11 mouse cellular contexts compared by ENCODE assay signal in the genomic region with DNA sequence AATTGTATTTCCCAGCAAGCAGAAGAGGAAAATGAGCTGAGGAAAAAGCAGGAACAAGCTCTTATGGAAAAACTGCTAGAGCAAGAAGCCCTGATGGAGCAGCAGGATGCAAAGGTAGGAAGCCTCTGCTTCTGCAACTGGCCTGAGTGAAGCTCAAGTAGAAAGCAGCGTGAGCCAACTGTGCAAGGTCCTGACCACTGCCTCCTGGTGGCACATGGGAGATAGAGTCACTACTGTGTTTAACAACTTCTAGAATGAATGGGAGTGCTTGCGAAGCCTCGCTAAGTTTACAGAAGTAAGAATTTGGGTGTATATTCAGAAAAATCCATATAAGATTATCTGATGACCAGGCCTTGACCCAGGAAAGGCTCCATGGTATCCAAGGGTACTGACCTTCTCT.
DNase-seq lines count a peak whose midpoint lies in the region.
"Had no signal": no experiment of that assay in that cellular context is flagged by ENCODE, and none has a peak within 500 bp of the region (broad histone marks: within the 10 kb centered on the region; RNA-seq: fewer than 3 reads in every experiment).

No protein-coding gene starts in this region.

- peak; percentile 39 for DNase-seq in adrenal gland, postnatal 10 days
- DNase-seq in adrenal gland, adult 8-10 months = no peak
- peak; percentile 43 for DNase-seq in kidney, postnatal 10 days
- no peak for DNase-seq in kidney, adult 18-20 months
- DNase-seq in thymus, postnatal 4 days = peak; percentile 54
- DNase-seq in thymus, postnatal 36 days = no peak
- no peak for DNase-seq in spleen, postnatal 36 days (ENCODE audit: low spot score in 2 of 2)
- DNase-seq in frontal cortex, postnatal 10 days (ENCODE audit: low spot score in 2 of 2) = no peak
- DNase-seq: cerebellum, adult 11-12 months; kidney, adult 9 months; right cerebral cortex, postnatal 14 days had no signal

Comparison
In these comparisons a context has a peak if more than half of its experiments do, and no peak if none do; other contexts are left out.
1. DNase-seq: peak in adrenal gland, postnatal 10 days (single experiment), kidney, postnatal 10 days (single experiment) and thymus, postnatal 4 days (single experiment); none in adrenal gland, adult 8-10 months (single experiment), kidney, adult 18-20 months (single experiment), thymus, postnatal 36 days (0 of 2), spleen, postnatal 36 days (0 of 2) and frontal cortex, postnatal 10 days (0 of 2).